Mouse (Mus musculus) lung, postnatal 0 days (tissue): ENCODE results near the gene Nt5e.

Experiments
- CTCF ChIP-seq: IDR thresholded peaks from 2 replicates; pipeline ENCODE4 v1.5.1; 2016; ENCODE audit warnings: antibody characterized with exemption, mild to moderate bottlenecking
- EP300 ChIP-seq: IDR thresholded peaks from 2 replicates; pipeline ENCODE4 v1.6.1; 2016; ENCODE audit warnings: antibody characterized with exemption, mild to moderate bottlenecking, control low read depth

DNA sequence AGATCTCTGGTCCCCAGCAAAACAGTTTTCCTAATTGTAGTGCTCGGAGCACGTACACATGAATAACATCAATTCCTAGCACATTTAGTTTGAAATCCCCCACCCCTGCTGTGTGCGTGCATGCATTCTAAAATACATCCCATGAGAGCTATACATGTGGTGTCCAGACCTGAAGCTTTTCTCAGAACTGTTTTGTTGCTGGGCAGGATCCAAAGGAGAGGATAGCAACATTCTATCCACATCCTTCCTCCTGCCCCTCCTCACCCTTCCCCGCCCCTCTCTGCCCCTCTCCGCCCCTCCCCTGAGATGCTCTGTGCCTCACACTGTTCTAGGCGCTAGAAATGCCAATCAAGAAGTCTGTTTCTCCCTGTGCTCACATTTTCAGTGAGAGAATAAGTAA, 25.7 kb downstream of the Nt5e start:
- no peak for TF ChIP-seq EP300
- no peak for TF ChIP-seq CTCF
